Mouse (Mus musculus) cortical plate, adult 2 months (tissue): ENCODE results near the gene Nr1h5. TPM values are rescaled to one million over a fixed set of nuclear protein-coding genes. Genes with fewer than 3 reads are reported as not detected.

Source experiments
- H3K27ac ChIP-seq: fragments of 200-500 bp; 2 replicates; pipeline ENCODE4 v1.5.1; 2012; ENCODE audit warnings: low read length, control low read depth, inconsistent platforms; ENCODE audit not compliant: insufficient read depth
- H3K4me1 ChIP-seq: fragments of 200-500 bp; 2 replicates; pipeline ENCODE4 v1.6.1; 2011; ENCODE audit warnings: low read length; ENCODE audit not compliant: control insufficient read depth, insufficient read depth
- H3K4me3 ChIP-seq: fragments of 200-500 bp; 2 replicates; pipeline ENCODE4 v1.5.1; 2011; ENCODE audit warnings: mild to moderate bottlenecking, low read length, control low read depth; ENCODE audit not compliant: insufficient read depth
- CTCF ChIP-seq: fragments of 200-500 bp; IDR thresholded peaks from 2 replicates; pipeline ENCODE4 v1.5.1; 2011; ENCODE audit warnings: mild to moderate bottlenecking, control low read depth, low read length; ENCODE audit not compliant: insufficient read depth; ENCODE audit errors: extremely low read depth
- POLR2A ChIP-seq: fragments of 200-500 bp; IDR thresholded peaks from 2 replicates; pipeline ENCODE4 v1.6.1; 2011; ENCODE audit warnings: mild to moderate bottlenecking, low read length, control low read depth; ENCODE audit not compliant: insufficient read depth; ENCODE audit errors: extremely low read depth
- polyA plus RNA-seq: library from polyadenylated mRNA; depleted of rRNA; stranded (reverse); fragments of >200 nt; gene quantifications from 2 replicates; pipeline ENCODE4 v1.2.3, GENCODE M21; 2012

The Nr1h5 gene
- polyA plus RNA-seq, 1 experiment: not detected

DNA sequence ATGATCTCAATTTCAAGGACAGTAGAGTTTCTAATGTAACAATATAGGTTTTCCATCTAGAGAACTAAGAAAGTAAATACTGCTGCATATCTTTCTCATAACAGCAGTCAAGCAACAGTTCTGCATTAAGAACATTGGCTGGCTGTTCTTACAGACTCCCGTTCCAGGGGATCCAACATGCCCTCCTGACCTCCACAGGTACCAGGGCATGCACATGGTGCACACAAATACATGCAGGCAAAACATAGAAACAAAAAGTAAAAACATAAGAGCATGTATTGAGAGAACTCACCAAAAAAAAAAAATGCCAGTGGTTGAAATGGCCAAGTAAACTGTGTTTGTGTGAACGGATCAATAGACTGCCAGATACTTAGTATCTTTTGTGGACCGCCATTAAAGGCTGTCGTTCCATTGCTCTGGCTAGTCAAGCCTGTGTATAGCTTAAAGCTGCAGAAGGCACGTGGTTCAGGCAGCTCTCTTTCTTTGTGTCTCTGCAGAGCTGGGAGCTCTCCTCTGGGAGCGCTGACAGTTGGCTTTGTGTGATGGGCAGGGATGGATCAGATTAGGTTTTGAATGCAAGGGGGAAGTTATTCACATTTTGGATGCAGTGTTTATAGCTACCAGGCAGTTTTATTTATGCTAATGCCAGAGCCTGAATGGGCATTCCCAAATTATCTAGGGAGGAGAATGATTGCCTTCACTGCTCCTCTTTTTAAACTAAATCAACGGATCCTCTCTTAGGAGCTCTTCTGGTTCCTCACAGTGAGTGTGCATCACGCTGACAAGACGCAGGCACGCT is 15.8 kb upstream of the Nr1h5 start:
- H3K27ac ChIP-seq: no peak overlapping the region
- no peak for TF ChIP-seq CTCF
- TF ChIP-seq POLR2A: no peak
- H3K4me1 ChIP-seq: no peaks in the 10 kb centered on the region
- H3K4me3 ChIP-seq: no peak overlapping the region

GRCm38 (mm10) chr3:102976906-102977305 is 13.0 kb upstream of the Nr1h5 start:
- TF ChIP-seq POLR2A (no peak), CTCF (no peak)
- no peak overlapping the region for H3K27ac ChIP-seq
- H3K4me3 ChIP-seq: no peak overlapping the region
- no peaks in the 10 kb centered on the region for H3K4me1 ChIP-seq

DNA sequence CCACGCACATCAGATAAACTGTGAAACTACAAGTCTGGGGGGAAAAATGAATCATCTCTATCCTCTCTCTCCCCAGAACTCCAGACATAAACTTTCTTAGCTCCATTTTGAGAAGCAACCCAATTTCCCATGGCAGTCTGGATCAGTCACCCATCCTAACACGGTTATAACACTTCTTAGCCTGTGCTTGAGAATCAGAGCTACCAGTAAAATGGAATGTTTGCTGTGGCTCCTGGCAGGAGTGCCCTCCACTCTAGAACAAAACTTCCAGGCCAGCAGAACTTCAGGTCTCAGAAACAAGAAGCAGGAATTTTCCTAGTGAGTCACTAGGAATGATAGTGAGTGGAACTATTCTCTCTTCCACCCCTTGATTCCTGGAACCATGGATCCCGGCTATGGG is 6.6 kb upstream of the Nr1h5 start:
- H3K4me3 ChIP-seq: no peak overlapping the region
- no peaks in the 10 kb centered on the region for H3K4me1 ChIP-seq
- TF ChIP-seq CTCF: no peak
- H3K27ac ChIP-seq: no peak overlapping the region

GRCm38 (mm10) chr3:102970067-102970466 is 6.1 kb upstream of the Nr1h5 start:
- no peak for TF ChIP-seq CTCF
- Histone ChIP-seq H3K4me3 (no peak overlapping the region), H3K4me1 (no peaks in the 10 kb centered on the region), H3K27ac (no peak overlapping the region)

DNA sequence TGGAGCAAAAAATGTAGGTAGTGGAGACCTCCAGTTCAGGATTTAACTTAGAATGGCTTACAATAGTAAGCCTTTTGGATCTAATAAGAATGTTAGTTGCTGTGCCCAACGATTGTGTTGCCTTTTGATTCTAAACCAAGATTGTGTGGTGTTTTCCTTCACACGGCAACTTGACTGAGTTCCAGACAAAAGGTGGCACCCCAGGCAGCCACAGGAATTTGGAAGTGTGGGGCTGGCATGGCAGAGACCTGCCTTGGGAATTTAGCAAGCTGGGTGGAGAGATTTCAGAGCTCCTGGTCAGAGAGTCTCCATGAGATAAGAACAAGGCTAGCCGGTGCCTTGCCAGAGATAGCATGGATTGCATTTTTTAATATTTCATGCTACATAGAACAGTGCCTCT is 8.3 kb downstream of the Nr1h5 start:
- H3K27ac ChIP-seq: no peak overlapping the region
- H3K4me1 ChIP-seq: no peaks in the 10 kb centered on the region
- no peak overlapping the region for H3K4me3 ChIP-seq
- TF ChIP-seq POLR2A (no peak), CTCF (no peak)

DNA sequence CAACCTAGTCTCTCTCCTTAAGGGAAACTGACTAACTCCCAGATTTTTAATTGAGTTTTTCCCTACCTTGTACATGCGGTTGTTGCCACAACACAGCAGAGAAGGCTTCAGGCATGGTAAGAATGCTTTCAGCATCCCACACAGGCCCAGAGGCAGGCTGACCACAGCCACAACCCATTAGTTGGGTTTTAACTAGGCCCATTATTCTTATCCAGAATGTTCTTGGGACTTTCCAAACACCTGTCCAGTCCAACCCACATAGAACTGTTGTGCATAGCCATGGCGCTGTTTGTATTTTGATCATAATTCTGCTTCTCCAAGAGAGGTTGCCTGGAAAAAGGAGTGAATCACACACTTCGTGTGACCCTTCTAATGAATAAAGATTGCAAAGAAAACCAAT is 8.8 kb downstream of the Nr1h5 start:
- H3K4me3 ChIP-seq: no peak overlapping the region
- H3K4me1 ChIP-seq: no peaks in the 10 kb centered on the region
- TF ChIP-seq CTCF: no peak
- no peak for TF ChIP-seq POLR2A
- no peak overlapping the region for H3K27ac ChIP-seq

GRCm38 (mm10) chr3:102954476-102954875 is 9.5 kb downstream of the Nr1h5 start:
- Histone ChIP-seq H3K4me1 (no peaks in the 10 kb centered on the region), H3K4me3 (no peak overlapping the region), H3K27ac (no peak overlapping the region)
- TF ChIP-seq POLR2A: no peak
- TF ChIP-seq CTCF: no peak

DNA sequence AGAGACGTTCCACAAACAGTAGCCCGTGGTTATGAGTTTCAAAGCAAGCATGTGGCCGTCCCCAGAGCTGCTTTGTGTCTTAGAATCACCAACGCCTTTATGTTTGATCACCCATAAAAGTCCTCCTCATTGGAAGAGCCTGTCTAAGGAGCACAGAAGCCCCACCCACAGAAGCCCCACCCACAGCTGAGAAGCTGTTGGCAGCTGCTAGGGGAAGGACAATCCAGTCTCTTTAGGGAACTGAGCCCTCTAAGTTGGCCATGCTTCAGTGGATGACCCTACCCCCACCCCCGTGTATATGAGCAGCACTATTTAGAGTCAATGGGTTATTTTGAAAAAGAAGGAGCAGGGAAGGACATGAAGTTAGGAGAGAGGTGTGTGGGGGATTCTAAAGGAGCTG is 17.1 kb downstream of the Nr1h5 start:
- Histone ChIP-seq H3K27ac (no peak overlapping the region), H3K4me3 (no peak overlapping the region), H3K4me1 (no peaks in the 10 kb centered on the region)
- TF ChIP-seq CTCF (no peak), POLR2A (no peak)

DNA sequence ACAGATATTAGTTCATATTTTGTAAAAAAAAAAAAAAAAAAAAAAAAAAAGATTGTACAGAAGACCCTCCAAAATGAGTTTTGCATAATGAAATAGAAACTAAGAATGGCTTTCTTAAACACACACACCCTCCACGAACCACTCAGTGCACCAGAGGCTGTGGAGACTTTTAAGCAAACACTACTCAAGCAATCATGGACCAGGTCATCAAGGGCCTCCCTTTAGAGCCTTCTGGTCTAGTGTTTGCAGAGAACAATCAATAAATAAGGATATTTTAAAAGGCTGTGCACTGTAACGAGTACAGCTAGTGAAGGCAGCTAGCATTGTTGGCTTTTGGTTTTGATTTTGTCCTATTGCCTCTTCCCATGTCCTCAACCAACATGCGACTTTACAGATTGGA is 17.6 kb downstream of the Nr1h5 start:
- TF ChIP-seq POLR2A (no peak), CTCF (no peak)
- Histone ChIP-seq H3K27ac (no peak overlapping the region), H3K4me3 (no peak overlapping the region), H3K4me1 (no peaks in the 10 kb centered on the region)

DNA sequence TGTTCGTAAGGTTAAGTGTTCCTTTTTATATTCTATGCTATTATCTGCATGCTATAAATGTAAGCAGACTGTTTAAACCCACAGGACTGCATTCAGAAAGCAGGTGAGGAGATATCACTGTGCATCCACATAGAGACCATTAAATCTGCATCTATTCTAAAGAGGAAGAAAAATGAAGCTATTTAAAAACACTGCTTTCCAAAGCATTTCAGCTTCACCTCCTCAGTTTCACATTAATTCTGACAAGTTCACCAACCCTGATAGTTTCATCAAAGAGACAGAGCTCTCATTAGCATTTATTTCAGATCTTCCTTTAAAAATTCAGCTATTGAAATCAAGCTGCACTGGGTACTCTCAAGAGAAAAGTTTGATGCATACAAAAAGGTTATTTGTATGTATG is 25.8 kb downstream of the Nr1h5 start:
- TF ChIP-seq POLR2A: no peak
- no peak for TF ChIP-seq CTCF
- Histone ChIP-seq H3K27ac (no peak overlapping the region), H3K4me1 (no peaks in the 10 kb centered on the region), H3K4me3 (no peak overlapping the region)
